Mouse (Mus musculus): ENCODE data around the gene Eps8l1. TPM values are rescaled to one million over a fixed set of nuclear protein-coding genes. Genes with fewer than 3 reads are reported as not detected.

Gene Eps8l1
- total RNA-seq, 2 experiments from 2014 or later = 1.6 to 2.7 TPM

Small RNA genes lying within 50 kb of the gene (microRNA-seq; reads per million reads assigned to microRNA genes)
- 0 reads per million in 2 experiments for gene Gm24605

Other genes starting within 250 kb of the Eps8l1 start
- gene Lilra5, start 222.9 kb upstream of the Eps8l1 start, total RNA-seq (2021) = under 1 TPM; 0.21 to 0.32 TPM
- gene Ncr1, start 123.0 kb upstream of the Eps8l1 start, total RNA-seq (2021) = not detected
- gene Gp6, start 62.9 kb upstream of the Eps8l1 start, total RNA-seq (2021) = under 1 TPM; 0.07 TPM
- gene Rdh13, start 15.0 kb upstream of the Eps8l1 start, total RNA-seq (2021) = 10 to 100 TPM; 30.4 to 36.4 TPM
- 10 to 100 TPM; 89.8 to 92.3 TPM for gene Ppp1r12c, start 41.0 kb downstream of the Eps8l1 start, total RNA-seq (2021)
- 10 to 100 TPM; 48.7 to 59.0 TPM for gene Tnnt1, start 55.7 kb downstream of the Eps8l1 start, total RNA-seq (2021)
- 1,000 to 10,000 TPM; 4,693 to 5,168 TPM for gene Tnni3, start 63.6 kb downstream of the Eps8l1 start, total RNA-seq (2021)
- gene Dnaaf3, start 71.8 kb downstream of the Eps8l1 start, total RNA-seq (2021) = under 1 TPM; 0.41 to 0.57 TPM
- gene Syt5, start 86.9 kb downstream of the Eps8l1 start, total RNA-seq (2021) = 1 to 10 TPM; 1.1 to 1.5 TPM
- not detected for gene Ptprh, start 143.4 kb downstream of the Eps8l1 start, total RNA-seq (2021)
- 1 to 10 TPM; 6.6 to 8.5 TPM for gene Tmem86b, start 170.7 kb downstream of the Eps8l1 start, total RNA-seq (2021)
- 10 to 100 TPM; 79.1 to 81.3 TPM for gene Ppp6r1, start 198.3 kb downstream of the Eps8l1 start, total RNA-seq (2021)
- gene Hspbp1, start 224.4 kb downstream of the Eps8l1 start, total RNA-seq (2021) = 10 to 100 TPM; 51.5 to 54.7 TPM
- 1 to 10 TPM; 4.1 to 5.9 TPM for gene Brsk1, start 229.9 kb downstream of the Eps8l1 start, total RNA-seq (2021)